Mouse (Mus musculus) ovary, postnatal 14 days (tissue): ENCODE results near the gene Ssh1.

Source experiments
- DNase-seq: peaks from one replicate; pipeline ENCODE4 v3.0.0; 2022; ENCODE audit warnings: low spot score

Ssh1 gene

DNA sequence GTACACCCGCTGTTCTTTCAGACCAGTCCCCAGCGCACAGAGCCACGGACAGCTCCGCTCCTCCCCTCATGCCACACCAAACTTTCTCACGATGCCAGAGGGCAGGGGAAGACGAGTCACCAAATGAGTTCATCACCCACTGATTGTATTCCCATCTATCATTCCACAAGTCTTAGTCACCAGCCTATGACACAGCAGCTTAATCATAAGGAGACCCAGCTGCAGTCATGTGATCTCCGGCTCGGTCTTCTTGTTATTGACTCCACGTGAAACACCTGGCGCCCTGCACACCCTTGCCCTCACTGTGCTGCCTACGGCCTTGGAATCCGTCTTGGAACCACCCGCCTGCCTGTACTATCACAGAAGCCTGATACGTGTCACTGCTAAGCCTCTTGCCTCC, 28.7 kb downstream of the Ssh1 start:
- DNase-seq: no peak

DNA sequence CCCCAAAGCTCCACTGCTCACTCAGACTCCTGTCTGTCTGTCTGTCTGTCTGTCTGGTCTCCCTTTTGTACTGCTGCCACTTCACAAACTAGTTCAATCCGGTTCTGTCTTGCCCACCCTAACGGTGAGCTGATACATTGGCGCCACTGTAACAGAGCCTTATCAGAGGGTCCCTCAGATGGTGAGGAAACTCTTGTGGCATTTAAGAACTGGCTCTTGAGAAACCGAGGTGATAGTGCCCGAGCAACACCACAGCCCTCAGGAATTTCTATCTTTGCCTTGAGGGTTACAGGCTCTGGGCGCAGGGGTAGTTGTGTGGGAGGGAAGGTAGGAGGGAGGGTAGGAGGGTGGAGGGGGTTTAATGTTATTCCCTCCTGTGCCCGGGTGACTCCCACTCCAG, 31.9 kb downstream of the Ssh1 start:
- no peak for DNase-seq

DNA sequence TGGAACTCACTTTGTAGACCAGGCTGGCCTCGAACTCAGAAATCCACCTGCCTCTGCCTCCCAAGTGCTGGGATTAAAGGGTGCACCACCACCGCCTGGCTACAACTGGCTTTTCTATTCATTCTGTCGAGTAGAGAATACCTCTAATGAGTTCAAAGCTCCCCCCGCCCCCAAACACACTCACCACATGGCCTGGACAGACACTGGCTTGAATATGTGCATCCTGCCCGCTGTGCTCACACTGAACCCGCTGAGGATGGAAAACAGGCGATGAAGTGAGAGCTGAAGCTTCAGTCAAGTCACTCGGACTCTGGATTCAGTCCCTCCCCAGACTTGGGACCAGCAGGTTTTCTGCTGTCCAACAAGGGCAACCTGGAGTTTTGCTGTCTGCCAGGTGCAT, 33.3 kb downstream of the Ssh1 start:
- no peak for DNase-seq

DNA sequence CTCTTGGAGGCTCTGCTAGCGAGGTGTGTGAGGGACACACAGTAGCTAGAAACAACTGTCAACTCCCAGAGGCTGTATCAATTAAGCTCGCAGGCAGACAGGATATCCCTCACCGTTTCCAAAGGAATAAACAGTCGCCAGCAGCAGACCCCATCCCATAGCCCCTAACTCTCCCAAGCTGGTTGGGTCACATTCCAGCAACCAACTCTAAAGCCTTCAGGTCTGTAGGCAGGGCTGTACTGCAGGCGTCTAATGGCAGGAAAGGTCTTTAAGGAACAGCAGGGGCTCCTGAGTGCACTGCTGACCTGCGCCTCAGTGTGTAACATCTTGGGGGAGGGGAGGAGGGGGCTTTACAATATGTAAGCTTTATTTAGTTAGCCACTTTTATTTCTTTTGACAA, 34.7 kb downstream of the Ssh1 start:
- no peak for DNase-seq

DNA sequence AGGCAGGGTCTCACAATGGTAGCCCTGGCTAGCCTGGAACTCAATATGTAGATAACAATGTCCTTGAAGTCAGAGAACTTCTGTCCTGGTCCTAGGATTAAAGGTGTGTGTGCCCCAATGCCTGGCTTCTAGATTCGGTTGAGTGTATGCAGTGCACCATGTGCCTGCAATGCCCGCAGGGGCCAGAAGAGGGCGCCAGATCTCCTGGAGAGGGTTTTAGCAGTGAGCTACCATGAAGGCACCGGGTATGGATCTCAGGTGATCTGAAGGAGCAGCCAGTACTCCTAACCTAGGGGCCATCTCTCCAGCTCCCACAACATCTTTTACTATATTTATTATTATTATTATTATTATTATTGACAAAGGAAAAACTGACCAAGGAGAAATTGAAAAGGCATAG, 37.2 kb downstream of the Ssh1 start:
- DNase-seq: peak; percentile 92

DNA sequence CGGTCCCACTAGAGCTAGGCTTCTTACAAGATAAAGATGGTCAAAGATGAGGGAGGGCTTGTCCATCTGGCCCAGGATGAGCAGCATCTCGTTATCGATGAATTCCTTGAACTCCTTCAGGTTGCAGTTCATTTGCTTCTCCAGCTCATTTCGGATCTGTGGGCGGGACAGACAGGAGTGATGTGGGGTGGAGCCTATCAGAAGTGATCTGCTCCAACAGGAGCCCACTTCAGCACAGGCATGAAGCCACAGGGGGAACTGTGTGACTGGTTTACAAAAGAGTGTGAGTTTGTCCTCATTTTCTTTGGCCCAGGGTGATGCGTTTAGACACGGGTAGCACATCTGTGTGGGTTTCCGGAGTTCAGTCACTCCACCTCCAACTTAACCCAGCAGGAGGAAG, 38.0 kb downstream of the Ssh1 start:
- no peak for DNase-seq

DNA sequence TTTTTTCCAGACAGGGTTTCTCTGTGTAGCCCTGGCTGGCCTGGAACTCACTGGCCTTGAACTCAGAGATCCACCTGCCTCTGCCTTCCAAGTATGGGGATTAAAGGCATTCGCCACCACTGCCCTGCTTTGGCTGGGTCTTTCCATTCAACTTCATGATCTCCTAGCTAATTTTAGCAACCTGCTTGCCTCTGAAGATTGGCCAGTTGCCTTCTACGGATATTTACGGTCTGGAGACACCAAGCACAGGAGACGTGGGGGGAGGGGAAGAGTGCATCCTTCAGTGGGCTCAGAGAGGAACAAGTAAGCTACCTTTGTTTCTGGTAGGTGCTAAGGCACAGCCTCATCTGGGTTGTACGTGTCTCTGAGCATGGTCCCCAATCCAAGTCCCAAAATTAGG, 38.4 kb downstream of the Ssh1 start:
- DNase-seq: no peak

DNA sequence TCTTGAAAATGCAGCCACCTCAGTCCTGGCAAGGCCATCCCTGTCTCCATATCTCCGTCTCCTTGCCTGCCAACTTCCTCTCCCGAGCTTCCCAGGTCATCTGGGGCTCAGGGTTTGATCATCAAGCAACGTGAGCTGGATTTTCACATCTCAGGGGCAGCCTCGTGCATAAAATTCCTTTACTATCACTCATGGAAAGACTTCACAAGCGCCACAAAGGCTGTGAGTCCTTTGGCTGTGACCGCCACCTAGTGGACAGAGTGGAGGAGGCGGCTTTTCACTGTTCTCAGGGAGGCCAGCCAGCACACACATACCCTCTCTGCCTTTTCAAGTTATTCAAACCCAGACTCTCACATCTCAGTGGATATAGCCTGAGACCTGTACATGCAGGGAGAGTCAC, 39.3 kb downstream of the Ssh1 start:
- DNase-seq: peak; percentile 86

DNA sequence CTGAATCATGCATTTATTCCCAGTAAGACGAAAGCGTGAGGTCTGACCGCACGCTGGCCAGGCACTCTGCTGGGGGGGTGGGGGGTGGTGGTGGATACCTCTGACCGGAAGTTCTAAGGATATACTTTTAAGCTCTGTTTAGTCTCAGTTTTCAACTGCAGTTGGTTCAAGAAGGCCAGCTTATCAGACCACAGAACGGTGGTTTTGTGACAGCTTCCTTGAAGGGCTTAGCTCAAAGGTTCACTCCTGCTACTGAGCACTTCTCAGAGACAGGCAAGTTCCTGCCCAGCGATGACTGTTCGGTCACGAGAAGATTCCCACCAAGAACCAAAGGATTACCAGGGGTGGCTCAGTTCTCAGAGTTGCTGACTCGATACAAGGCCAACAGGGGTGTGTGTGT, 41.2 kb downstream of the Ssh1 start:
- DNase-seq: no peak

DNA sequence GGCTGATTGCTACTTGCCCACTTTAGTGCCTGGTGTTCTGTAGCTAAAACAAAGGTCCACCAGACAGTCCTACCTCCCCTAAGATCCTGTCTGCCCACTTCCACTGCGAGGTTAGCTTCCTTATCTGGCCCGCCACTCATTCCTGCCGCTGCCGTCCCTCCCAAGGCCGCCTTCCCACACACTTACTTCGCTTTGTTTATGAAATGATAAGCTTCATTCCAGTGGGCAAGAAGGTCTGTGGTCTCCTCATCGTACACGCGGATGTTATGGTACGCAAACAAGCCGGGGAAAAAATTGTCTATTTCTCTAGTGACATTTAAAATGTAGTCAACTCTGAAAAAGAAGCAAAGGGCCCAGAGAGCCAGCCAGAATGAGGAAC, 42.0 kb downstream of the Ssh1 start:
- DNase-seq: no peak

DNA sequence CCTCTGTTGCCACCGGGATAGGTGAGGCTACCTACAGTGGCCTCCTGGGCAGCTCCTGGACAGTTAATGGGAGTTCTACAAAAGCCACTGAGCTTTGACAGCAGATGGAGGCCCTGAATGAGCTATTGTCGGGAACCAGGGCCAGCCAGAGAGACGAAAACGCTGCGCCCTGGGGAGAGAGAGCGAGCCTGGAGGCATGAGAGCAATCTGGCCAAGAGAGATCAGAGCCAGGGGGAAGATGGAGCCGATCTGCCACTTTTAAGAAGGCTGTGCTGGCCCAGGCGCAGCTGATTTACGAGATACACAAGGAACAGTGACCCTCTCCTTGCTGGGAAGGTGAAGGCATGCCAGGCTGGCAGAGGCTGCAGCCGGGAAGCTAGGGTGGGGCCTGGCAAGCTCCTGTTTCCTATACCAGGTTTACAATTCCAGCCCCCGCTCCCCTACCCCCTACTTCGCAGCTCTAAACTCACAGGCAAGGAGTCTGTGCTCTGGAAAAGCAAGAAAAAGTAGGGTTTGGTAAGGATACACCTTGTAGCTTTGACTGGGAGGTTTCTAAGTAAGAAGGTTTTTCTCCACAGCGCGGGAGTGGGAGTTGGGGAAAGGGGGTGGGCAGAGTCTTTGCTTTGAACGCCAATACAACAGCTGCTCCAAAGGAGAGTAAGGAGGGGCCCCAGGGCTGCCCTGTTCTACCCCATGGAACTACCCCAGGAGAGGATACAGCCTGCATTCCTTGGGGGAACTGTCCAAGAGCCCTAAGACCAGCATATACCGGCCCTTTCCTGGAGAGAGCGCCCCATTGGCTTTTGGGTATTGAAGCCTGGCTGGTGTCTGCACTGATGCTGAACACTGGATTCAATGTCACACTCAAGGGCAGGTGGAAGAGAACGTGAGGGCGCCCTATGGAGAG, 42.7 kb downstream of the Ssh1 start:
- DNase-seq: no peak

DNA sequence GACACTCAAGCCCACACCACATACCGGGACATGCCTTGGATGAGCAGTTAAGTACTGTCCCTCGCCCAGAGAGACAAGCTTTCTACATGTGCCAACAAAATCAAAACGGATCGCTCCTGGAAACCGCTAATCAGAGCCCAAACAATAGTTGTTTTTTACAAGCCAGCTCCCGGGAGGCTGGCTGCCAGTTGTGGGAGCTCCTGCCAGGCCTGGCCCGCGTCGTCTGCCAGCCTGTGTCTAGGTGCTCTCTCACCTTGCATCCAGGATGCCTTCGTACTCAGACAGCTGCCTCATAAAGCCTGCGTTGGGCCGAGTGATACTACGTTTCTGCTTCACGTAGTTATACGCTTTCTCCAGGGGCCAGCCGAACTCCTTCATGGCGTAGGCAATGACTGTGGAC, 43.6 kb downstream of the Ssh1 start:
- DNase-seq: no peak

DNA sequence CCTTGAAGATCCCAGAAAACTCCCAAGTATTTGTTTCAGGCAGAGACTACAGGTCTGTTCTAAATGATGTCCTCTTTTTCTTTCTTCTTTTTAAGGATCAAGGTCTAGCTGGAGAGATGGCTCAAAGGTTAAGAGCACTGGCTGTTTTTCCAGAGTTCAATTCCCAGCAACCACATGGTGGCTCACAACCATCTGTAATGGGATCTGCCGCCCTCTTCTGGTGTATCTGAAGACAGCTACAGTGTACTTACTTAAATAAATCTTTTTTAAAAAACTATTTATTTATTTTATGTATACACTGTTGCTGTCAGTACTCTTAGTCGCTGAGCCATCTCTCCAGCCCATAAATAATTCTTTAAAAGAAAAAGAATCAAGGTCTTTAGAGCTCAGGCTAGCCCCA, 46.4 kb downstream of the Ssh1 start:
- DNase-seq: no peak

DNA sequence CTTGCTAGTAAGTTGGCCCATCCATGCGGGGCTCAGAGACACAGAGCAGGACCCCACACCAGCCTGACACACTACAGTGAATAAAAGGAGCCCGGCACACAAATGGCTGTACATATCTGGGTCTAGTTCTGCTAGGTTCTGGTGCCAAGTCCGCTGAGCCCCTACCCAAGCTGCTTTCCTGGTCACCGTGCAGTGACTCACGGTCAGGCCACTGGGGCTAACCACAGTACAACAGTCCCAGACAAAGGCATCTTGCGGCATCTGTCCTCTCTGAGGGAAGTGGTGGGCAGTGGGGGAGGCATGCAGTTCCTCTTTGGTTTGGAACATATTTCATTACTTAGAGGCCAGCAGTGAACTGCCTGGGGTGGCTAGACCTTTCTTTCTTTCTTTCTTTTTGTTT, 48.6 kb downstream of the Ssh1 start:
- DNase-seq: no peak

DNA sequence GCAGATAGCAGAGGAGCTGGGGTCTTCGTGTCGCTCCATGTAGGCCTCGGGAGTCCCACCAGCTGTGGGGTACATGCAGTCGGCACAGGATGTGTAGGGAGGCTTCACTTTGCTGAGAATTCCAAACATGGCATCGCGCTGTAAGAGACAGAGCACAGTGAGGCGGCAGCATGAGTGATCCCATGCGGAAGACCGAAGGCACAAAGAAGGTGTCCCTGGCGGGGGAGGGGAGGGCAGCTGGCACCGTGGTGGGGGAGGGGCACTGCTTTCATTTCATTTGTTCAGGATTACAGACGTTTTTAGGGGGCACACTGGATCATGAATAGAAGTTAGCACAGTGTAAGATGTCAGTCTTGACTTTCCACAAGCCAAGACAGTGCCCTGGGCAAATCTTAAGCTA, 50.4 kb downstream of the Ssh1 start:
- no peak for DNase-seq

DNA sequence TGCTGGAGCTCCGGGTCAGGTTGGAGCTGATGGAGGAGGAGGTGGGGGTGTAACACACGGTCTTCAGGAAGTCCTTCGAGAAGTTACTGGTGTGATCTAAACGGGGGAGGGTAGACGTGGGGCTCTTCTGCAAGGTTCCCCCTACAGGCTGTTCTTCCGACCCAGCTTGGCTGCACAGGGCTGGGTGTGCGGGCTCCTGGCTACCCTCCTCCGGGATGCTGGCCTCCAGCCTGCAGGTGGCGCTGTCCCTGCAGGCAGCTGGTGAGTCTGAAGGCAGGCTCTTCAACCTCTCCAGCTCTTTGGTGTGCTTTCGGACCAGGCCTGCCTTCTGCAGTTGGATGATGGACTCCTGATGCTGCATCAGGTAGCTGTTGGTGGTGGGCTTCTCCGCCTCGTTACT, 51.1 kb downstream of the Ssh1 start:
- DNase-seq: no peak

DNA sequence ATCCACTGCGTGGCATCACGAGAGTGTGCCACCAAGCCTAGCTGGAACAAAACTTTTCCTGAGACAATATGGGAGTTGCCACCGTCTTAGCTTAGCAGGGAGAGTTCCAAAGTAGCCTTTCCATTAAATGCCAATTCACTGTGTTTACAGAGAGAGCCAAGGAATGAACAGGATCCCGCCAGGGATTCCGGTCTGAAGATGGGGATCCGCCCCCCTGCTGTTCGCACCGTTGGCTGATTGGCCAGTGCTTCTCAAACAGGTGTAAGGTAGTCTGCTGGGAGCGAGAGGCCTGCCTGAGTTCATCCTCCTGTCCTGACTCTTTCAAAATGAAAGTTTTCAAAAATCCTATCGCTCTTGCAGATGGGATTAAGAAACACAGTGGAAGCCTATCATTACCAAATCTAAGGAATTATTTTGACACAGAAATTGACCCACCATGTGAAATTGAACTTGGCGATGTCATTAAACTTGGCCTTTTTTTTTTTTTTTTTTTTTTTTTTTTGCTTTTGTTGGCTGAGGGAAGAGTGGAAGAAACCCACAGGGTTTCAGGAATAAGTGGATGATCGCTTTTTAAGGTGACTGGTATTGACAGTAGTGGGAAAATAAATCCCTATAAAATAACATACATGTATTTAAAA, 54.3 kb downstream of the Ssh1 start:
- no peak for DNase-seq

DNA sequence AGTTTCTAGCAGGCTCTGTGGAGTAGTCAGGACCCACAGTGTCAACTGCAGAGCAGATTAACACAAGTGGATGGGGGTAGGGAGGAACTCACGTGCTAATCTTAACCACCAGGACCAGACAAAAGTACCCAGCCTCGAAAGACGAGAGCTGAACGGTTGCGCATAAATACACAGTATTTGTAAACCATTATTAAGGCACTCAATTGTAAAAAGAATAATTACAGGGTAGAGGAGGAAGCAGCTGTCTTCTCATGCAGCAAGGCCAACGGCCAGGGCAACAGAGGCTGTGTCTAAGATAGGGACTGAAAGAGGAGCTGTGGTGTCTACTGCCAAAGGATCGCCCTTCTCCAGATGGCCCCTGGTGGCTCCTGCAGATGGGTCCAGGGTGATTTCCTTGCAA, 56.0 kb downstream of the Ssh1 start:
- no peak for DNase-seq

DNA sequence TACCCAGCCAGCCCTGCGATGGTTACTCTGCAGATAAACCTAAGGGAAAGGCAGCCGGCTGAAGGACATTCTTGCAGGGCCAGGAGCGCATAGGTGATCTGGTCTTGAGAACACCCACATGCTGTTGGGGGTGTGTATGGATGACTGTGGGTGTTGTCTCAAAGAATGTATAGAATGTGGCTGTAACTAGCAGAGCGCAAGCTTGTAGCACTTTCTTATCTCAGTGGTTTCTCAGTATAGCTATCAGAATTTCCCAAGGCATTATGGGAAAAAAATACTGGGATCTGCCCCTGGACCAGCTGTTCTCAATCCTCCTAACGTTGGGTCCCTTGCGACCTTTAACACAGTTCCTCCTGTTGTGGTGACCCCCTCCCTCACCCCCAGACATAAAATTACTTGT, 59.8 kb downstream of the Ssh1 start:
- DNase-seq: no peak

DNA sequence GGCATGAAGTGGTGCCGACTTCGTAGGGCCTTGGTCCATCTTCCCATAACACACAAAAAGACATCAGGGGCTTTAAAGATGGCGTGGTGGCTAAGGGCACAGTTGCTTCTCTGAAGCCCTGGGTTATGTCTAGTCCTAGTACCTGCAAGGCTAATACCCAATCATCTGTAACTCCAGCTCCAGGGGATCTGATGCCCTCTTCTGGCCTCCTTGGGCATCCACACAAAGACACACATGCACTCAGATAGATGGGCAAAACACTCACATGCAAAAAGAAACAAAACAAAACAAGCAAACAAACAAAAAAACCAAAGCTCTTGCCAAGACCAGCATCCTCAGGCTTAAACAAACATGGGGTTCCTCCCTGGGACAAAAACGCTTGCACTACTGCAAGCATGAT, 60.2 kb downstream of the Ssh1 start:
- no peak for DNase-seq

DNA sequence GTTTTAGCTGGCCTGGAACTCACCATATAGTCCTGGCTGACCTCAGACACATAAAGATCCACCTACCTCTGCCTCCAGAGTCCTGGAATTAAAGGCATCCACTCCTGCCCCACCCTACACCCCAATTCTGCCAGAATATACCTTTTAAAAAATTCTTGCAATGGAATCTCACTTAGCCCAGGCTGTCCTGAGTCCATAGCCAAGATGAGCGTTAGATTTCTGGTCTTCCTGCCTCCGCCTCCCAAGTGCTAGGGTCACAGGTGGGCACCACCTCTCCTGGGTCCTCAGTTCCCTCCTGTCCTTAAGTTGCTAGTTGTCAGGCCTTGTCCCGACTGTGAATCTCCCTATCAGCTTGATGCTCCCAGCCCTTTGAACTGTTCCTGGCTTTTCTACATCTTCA, 61.4 kb downstream of the Ssh1 start:
- DNase-seq: no peak

DNA sequence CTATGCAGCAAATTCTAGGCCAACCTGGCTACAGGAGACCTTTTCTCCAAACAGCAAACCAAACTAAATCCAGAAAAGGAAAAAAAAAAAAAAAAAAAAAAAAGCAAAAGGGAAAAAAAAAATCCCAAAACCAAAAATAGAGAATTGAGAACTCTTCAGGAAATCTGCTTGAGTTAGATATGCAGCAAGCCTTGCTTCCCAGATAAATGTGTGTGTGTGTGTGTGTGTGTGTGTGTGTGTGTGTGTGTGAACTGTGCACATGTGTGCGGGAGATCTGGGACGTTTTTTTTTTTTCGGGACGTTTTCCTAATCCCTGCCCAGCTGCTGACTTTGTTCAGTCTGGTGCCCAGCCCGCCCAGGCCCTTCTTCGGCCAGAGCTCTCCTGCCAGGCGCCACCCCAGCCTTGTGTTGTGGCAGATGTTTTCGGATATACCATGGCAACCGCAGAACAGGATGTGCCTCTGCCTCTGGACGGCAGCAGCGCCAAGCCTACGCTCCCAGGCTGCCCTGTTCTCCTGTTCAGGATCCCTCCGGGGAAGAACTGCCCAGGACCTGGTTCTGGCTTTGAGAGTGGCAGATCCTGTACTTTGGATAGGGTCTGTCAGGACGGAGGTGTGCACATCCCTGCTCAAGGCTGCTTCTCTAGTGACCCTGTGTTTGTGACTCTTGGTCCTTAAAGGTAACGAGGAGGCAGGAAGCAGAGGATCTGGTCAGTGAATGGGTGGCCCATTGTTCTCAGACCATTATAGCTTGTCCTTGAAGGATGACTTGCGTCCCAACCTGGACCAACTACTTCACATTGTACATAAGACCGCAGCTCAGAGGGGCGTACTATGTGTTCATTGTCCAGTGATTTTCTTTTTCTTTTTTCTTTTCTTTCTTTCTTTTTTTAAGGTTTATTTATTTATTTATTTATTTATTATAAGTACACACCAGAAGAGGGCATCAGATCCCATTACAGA, 62.8 kb downstream of the Ssh1 start:
- peak; percentile 25 for DNase-seq
